Mouse (Mus musculus) urinary bladder, adult 18-20 months (tissue): Measurements from ENCODE around the gene Rab37.

Experiments used
- DNase-seq, 2 experiments: peaks; one replicate each; pipeline ENCODE4 v3.0.0; 2022; ENCODE audit warnings: low spot score in 2 of 2, mixed read lengths in 2 of 2

Gene Rab37

DNA sequence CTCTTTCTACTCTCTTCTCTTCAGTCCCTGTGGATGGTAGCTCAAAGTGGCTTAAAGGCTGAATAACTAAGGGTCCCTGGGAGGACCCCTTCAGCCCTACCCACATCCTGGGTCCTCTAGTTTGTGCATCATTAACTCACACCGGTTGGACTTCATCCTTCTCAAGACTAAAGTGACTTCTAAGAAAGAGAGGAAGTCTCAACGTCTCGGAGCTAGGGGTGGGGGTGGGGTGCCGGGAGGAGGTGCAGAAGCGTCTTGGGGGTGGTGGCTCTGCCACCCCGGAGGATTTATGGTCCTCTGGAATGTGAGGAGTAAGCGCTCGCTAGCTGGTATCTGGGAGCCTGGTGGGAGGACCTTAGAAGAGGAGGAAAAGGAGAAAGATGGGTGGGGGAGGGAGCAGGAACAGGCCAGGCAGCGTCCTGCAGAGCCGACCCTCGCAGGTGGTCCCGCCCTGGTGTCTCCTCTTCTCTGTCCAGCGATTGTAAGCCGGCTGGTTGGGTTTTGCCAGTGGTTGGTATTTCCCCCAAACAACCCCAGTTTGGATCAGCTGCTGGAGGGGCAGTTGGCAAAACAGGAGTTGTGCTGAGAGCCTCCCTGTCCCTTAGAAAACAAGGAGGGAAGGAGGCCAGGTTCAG lies 73.2 kb downstream of the Rab37 start:
- DNase-seq = no peak

DNA sequence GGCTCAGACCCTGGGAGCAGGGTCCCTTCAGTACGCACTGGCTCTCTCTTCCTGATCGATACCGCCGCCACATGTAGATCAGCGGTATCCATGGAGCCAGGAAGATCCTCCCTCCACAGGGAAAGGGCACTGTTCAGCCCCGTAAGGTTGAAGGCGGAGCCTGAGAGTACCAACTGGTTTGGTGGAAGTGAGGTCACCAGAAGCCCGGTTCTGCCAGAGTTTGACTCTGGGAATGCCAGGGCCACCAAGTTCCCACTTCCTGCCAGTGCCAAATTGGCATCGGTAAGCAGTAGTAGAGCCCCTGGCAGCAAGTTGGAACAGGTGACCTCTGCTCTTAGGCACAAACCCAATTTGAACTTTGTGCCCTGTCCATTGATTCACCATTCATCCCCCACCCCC lies 73.7 kb downstream of the Rab37 start:
- no peak for DNase-seq

GRCm38 (mm10) chr11:115166776-115167175 lies 75.5 kb downstream of the Rab37 start:
- DNase-seq = no peak

DNA sequence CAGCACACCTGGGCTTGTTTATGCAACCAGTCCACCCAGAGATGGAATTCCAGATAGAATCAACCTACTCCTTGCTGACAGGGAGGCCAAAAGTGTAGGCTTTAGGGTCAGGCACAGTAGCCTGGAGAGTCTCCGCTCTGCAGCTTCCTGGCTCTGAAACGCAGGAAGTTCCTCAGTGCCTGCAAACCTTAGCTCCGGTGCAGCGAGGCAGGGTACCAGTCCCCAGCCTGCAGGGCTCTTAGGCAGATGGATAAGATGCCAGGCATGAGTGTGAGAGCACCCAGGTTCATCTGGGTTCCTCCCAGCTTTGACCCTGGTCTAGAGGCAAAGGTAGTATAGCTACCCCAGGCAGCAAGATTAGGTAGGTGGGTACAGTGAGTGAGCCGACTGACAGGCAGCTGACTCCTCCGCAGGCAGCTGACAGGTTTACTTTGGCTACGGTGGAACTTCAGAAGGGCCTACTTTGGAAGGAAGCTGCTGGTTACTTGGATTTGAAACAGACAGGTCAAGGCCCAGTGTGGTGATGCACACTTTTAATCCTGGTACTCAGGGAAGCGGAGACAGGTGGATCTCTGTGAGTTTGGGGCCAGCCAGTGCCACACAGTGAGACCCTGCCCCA lies 76.5 kb downstream of the Rab37 start:
- DNase-seq = no peak

DNA sequence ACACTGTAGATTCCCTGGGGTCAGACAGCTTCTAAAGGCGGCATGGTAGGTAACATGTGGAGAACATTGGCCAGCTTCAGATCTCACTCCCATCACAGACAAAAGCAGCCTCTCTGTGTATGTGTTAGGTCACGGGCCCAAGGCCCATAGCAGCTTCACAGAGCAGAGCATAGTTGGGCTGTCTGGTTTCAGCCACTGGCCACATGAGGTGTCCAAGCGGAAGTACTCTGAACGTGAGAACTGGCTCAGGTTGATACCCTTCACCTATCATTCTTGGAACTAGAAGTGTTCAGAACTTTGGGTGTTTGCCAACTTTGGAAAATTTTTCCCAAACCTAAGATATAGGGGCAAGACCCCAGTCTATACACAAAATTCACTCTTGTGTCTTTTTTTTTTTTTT lies 78.2 kb downstream of the Rab37 start:
- DNase-seq = no peak

- DNase-seq = no peak
These were observed 79.9 kb downstream of the Rab37 start for GRCm38 (mm10) chr11:115171125-115171524.

DNA sequence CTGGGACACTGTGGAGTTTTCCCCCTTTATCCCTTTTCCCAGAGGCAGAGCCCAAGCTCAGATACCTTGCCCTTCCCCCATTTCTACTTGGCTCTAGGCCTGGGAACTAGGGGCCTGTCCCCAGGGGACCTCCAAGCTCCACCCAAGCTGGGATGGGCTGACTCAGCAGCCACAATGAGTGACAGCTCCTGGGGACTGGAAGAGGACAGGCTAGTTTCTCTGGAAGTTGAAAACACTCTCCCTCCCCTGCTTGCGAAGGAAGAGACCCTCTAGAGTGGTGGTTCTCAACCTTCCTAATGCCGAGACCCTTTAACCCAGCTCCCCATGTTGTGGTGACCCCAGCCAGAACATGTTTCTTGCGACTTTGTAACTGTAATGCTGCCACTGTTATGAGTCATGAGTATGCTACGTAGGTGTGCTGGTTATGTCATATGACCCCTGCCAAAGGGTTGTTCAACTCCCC lies 81.6 kb downstream of the Rab37 start:
- no peak for DNase-seq

DNA sequence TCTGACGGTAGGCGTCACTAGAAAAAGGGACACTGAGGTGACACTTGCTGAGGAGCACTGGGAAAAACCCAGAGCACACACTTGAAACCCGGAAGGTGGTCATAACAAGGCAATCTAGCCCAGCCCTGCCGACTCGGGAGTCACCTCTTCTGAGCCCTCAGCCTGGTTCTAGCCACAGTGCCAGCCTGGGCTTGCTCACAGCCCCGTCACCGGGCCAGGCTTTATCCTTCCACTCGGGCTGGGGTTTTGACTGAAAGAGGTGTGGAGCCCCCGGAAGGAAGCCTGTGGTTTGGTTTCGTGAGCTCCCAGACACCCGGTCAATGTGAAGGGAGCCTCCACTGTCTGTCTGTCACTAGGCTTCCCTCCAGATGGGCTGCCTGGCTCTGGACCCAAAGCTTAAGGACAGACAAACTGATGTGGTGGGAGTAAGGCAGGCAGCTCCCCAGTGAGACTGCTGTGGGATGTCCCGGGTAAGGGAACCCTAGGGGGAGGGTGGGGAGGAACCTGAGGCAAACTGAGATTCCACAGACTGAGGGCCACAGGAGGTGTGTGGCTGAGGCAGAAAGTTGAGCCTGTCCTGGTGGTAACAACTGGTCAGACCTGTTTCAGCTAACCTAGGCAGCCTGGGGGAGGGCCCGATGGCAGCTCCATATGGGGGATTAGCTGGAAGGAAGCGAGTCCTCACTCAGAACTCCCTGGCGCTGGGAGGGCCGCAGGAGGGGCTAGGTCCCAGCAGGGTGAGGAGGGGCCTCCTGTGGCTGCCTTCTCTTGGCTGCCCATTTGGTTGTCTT lies 82.5 kb downstream of the Rab37 start:
- DNase-seq = peak; percentile 69 to 71

DNA sequence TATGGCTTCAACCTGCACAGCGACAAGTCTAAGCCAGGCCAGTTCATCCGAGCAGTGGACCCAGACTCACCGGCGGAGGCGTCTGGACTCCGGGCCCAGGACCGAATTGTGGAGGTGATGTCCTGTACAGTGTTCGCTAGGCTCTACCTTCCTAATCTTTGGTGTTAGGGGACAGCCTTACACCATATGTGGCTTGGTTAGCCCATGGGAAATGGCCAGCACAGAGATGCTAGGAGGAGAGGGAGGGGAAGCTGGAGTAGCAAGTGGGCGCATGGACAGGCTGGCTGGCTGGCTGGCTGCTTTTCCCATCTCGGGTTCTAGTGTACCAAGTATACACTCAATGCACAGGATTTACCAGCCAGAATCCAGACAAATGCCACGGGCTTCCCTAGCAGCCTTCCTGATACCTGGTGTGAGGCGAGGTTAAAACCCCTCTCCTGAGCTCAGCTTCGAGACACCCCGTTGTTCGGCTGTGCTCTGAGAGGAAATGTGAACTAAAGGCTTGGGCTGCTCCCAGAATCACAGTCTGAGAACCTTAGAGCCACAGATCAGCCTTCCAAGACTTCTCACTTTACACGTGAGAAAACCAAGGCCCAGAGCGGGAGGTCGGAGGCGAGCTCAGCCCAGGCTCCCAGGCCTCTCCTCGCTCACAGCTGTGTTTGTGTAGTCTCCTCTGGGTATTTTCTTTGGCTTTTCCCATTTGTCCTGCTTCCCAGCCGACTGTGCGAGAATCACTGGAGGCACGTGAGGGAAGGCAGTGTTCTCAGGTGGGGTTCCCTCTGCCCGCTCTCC lies 85.4 kb downstream of the Rab37 start:
- no peak for DNase-seq

DNA sequence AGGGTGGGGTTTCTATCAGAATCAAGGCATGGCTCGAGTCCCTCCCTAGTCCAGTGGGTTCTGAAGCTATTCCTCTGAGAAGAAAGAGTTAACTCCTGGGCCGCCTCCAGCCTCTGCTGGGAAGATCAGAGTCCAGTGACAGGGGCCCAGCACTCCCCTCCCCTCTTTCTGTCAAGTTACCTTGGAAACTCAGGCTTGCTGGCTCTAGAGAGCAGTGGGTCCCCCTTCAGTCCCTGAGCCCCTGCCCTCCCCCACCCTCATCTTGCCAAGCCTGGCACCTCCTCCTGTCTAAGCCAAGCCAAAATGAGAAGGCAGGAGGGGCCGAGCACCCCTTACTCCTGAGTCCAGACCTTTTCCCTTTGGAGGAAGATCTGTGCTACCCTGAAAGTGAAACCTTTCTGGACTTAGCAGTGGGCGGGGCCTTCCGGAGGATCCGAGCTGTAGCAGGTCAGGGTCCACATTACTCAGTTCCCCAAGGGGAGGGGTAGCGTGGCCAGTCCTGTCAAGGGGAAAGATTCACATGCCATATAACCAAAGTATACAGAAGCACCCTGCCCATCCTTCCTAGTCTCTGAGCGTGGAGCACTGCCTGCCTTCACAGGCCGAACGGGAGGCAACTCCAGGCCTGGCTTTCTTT lies 86.4 kb downstream of the Rab37 start:
- DNase-seq = no peak

GRCm38 (mm10) chr11:115178766-115179165 lies 87.5 kb downstream of the Rab37 start:
- DNase-seq = no peak

GRCm38 (mm10) chr11:115179191-115179590 lies 88.0 kb downstream of the Rab37 start:
- no peak for DNase-seq

- DNase-seq = no peak
These were observed 88.7 kb downstream of the Rab37 start for GRCm38 (mm10) chr11:115179881-115180280.

- DNase-seq = peak; percentile 72 to 87
These were observed 90.8 kb downstream of the Rab37 start for GRCm38 (mm10) chr11:115181913-115182638.

- DNase-seq = no peak
These were observed 93.7 kb downstream of the Rab37 start for GRCm38 (mm10) chr11:115184973-115185372.

DNA sequence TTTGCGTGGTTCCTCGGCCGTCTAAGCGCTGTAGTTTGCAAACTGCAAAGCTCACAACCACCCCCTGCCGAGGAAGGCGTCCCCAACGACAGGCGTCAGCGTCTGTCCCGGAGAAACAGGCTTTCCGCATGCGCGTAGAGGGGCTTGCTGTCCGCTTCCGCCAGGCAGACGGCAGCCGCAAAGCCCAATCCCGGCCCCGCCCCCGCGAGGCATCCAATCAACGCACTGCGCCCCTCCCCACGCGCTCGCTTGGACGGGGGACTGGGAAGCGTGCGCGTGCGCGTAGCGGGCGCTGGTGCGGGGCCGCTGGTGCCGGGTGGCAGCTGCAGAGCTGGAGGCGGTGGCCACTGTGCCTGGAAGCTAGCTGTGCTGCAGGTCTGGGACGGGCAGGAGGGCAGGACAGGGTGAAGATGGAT lies 96.0 kb downstream of the Rab37 start, which contains the start of gene Tmem104:
TSS of gene Tmem104 (plus strand) at position 264 of the 416 bp plus-strand sequence.
- DNase-seq = peak; percentile 98 to 99

- DNase-seq = no peak
These were observed 96.5 kb downstream of the Rab37 start, which contains the start of gene Nat9 for GRCm38 (mm10) chr11:115187693-115188092. Gene Nat9 (minus strand): TSS chr11:115187859.

GRCm38 (mm10) chr11:115188539-115189231 lies 97.5 kb downstream of the Rab37 start:
- DNase-seq = no peak

- no peak for DNase-seq
These were observed 98.1 kb downstream of the Rab37 start for GRCm38 (mm10) chr11:115189304-115189703.

DNA sequence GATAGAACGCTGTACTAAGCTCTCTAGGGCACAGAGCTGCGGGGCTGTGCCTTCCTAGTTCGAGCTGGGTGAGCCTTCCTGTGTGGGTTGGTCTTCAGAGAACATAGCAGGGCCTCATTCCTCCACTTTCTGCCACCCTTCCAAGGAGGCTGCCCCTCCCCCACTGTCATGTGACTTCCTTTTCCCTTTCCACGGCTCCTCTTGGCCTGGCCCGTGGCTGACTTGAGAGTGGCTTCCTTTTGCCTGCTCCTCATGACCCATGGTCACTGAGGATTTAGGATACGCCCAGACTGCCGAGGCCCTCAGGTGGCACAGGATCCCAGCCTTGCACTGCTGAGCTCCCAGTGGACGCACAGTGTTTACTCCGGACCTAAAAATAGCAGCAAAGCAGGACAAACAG lies 100.9 kb downstream of the Rab37 start:
- no peak for DNase-seq
